Mouse (Mus musculus) C2C12 (cell line): ENCODE data around the gene Auts2. TPM values are rescaled to one million over a fixed set of nuclear protein-coding genes. Genes with fewer than 3 reads are reported as not detected.

ENCODE experiments used
- H3K27me3 ChIP-seq: one replicate; pipeline ENCODE4 v1.6.1; 2011; ENCODE audit not compliant: control insufficient read depth, insufficient read depth, insufficient read length
- H3K36me3 ChIP-seq: one replicate; pipeline ENCODE4 v1.6.1; 2011; ENCODE audit not compliant: control insufficient read depth, insufficient read depth
- H3K4me3 ChIP-seq: one replicate; pipeline ENCODE4 v1.5.1; 2011; ENCODE audit warnings: mild to moderate bottlenecking, control low read depth; ENCODE audit not compliant: poor library complexity, insufficient read depth, severe bottlenecking
- H3K79me2 ChIP-seq: one replicate; pipeline ENCODE4 v1.6.1; 2011; ENCODE audit not compliant: control insufficient read depth, insufficient read depth
- H3K79me3 ChIP-seq: one replicate; pipeline ENCODE4 v1.6.1; 2011; ENCODE audit warnings: low read depth, control low read depth
- H3ac ChIP-seq: one replicate; pipeline ENCODE3; 2011; ENCODE audit warnings: low read depth; ENCODE audit not compliant: control insufficient read depth, insufficient read length
- CEBPB ChIP-seq: IDR thresholded peaks from one replicate; pipeline ENCODE4 v1.6.1; 2011; ENCODE audit warnings: low read depth, mild to moderate bottlenecking, control low read depth, moderate library complexity
- CTCF ChIP-seq: IDR thresholded peaks from one replicate; pipeline ENCODE4 v1.5.1; 2011; ENCODE audit not compliant: control insufficient read depth, insufficient read depth, insufficient read length
- FOSL1 ChIP-seq: IDR thresholded peaks from one replicate; pipeline ENCODE4 v1.8.0; 2011; ENCODE audit warnings: mild to moderate bottlenecking, low read length; ENCODE audit not compliant: poor library complexity, insufficient read depth, severe bottlenecking
- MAX ChIP-seq: IDR thresholded peaks from one replicate; pipeline ENCODE4 v1.6.1; 2011; ENCODE audit warnings: mild to moderate bottlenecking, control low read depth
- MYOD1 ChIP-seq: IDR thresholded peaks from one replicate; pipeline ENCODE4 v1.6.1; 2011; ENCODE audit warnings: low read depth; ENCODE audit not compliant: control insufficient read depth, insufficient read length
- MYOG ChIP-seq: IDR thresholded peaks from one replicate; pipeline ENCODE4 v1.6.1; 2011; ENCODE audit not compliant: control insufficient read depth, insufficient read length; ENCODE audit errors: extremely low read depth
- USF1 ChIP-seq: IDR thresholded peaks from one replicate; pipeline ENCODE4 v1.6.1; 2011; ENCODE audit warnings: low read depth, mild to moderate bottlenecking, control low read depth, moderate library complexity
- polyA plus RNA-seq: library from polyadenylated mRNA; unstranded; fragments of >200 nt; fragmentation: generic; extraction: Trizol; gene quantifications from one replicate; pipeline ENCODE4 v1.2.1, GENCODE M21; 2012; ENCODE audit warnings: missing spikeins

The Auts2 gene
- polyA plus RNA-seq, 1 experiment = 8.4 TPM

DNA sequence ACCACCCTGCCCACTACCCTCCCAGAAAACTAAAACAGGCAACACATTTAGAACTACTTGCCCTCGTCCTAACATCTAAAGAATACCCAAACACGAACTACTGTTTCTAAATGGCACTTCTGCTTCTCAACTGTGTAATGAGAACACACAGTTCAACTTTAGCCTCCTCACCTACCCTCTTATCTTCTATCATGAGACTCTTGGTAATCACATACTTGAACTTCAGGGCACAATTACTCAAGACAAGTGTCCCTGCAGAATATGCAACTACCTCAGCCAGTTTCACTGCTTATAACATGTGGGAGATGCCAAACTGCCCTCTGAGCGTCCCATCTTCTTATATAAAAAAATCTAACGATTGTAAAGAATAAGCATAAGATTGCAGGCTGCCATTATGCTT lies 5.7 kb downstream of the Auts2 start:
- H3K4me3 ChIP-seq = no peak overlapping the region
- TF ChIP-seq CEBPB (no peak), USF1 (no peak), MYOG (no peak), MYOD1 (no peak)
- H3K36me3 ChIP-seq = no peaks in the 10 kb centered on the region
- H3K79me2 ChIP-seq = no peaks in the 10 kb centered on the region
- no peaks in the 10 kb centered on the region for H3K27me3 ChIP-seq
- H3K79me3 ChIP-seq = no peaks in the 10 kb centered on the region
- H3ac ChIP-seq = no peak overlapping the region

DNA sequence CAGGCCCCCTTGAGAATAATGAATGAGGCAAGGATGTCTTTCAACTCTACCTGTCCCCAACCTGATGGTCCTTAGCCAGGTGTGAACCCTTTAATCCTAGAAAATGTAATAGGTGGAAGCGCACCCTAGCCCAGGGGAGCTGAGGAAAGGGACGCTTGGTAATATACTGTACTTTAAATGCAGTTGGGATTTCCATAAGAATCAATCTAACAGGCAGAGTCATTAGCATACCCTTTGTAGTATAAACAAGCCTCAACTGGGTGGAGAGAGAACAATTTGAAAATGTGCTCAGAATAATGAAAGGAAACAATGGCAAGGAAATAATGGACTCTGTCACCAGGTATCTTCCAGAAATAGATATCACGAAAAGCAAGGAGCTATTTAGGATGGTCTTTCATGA lies 16.7 kb downstream of the Auts2 start:
- TF ChIP-seq CEBPB = no peak
- no peak for TF ChIP-seq MYOG
- TF ChIP-seq CTCF = no peak
- Histone ChIP-seq H3K4me3 (no peak overlapping the region), H3K27me3 (no peaks in the 10 kb centered on the region), H3ac (no peak overlapping the region), H3K79me2 (no peaks in the 10 kb centered on the region), H3K36me3 (no peaks in the 10 kb centered on the region), H3K79me3 (no peaks in the 10 kb centered on the region)

DNA sequence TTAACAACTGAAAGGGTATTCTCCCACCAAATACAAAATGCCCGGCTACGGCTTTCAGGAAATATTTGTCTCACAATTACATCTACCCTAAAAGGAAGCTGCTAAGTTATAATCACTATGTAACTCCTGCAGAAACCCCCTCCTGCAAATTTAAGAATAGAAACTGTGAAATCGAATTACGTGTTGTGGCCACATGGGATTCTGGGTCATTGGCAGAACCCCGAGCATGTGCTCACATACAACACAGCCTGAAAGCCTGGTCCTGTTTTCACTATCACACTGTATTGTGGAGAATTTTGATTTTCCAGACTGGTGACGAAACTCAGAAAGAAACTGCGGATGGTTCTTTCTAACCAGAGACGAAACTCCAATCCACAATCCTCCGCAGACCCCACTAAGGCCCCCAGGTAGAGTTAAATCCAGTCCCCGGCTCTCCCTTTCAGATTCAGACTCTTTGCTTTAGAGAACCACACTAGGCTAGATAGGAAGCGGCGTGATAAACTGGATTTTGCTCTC lies 21.7 kb downstream of the Auts2 start:
- TF ChIP-seq CEBPB = no peak
- TF ChIP-seq FOSL1 = no peak
- no peak for TF ChIP-seq MAX
- no peak for TF ChIP-seq CTCF
- no peak for TF ChIP-seq USF1
- H3K36me3 ChIP-seq = no peaks in the 10 kb centered on the region
- no peaks in the 10 kb centered on the region for H3K79me2 ChIP-seq
- no peaks in the 10 kb centered on the region for H3K79me3 ChIP-seq
- H3K27me3 ChIP-seq = no peaks in the 10 kb centered on the region
- no peak overlapping the region for H3K4me3 ChIP-seq
- H3ac ChIP-seq = no peak overlapping the region

GRCm38 (mm10) chr5:132517879-132518278 lies 25.3 kb downstream of the Auts2 start:
- no peak for TF ChIP-seq USF1
- no peak for TF ChIP-seq FOSL1
- no peaks in the 10 kb centered on the region for H3K79me2 ChIP-seq
- no peaks in the 10 kb centered on the region for H3K79me3 ChIP-seq
- H3ac ChIP-seq = no peak overlapping the region
- H3K4me3 ChIP-seq = no peak overlapping the region
- H3K36me3 ChIP-seq = no peaks in the 10 kb centered on the region
- no peaks in the 10 kb centered on the region for H3K27me3 ChIP-seq

DNA sequence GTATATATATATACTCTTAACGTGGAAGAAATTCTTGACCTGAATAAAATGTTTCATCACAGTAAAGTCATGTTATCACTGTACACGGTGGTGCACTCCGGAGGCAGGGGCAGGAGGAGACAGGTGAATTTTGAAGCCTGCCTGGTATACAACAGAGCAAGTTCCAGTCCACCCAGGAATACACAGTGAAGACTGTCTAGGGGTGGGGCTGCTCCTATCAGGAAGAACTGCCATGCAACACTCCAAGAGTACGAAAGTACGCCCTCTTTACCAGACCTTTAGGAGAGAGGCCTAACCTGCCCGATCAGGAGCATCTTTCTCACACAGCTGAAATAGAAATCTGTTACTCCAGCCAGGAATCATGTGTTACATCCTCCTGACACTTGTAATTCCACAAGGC lies 28.6 kb downstream of the Auts2 start:
- Histone ChIP-seq H3K79me3 (no peaks in the 10 kb centered on the region), H3K4me3 (no peak overlapping the region), H3K36me3 (no peaks in the 10 kb centered on the region), H3ac (no peak overlapping the region), H3K27me3 (no peaks in the 10 kb centered on the region), H3K79me2 (no peaks in the 10 kb centered on the region)
- TF ChIP-seq CEBPB (no peak), USF1 (no peak), MAX (no peak)

DNA sequence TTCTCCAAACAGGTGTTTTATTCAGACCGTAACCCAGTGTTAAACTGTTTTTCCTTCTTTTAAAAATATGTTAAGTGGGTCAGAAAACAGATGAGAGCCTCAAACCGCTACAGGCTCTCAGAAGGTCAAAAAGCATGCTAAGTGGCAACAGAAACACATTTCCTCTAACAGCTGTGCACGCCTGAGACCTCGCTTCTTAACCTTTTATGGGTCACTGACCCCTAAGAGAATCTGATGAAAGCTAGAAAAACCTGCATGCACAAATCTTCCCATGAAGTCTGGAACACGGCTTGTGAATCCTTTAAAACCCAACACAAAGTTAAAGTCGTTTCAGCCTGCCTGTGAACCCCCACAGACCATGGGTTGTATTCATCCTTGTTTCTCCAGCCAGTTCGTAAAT lies 29.9 kb downstream of the Auts2 start:
- no peak for TF ChIP-seq MYOD1
- no peaks in the 10 kb centered on the region for H3K27me3 ChIP-seq
- H3ac ChIP-seq = no peak overlapping the region
- H3K79me3 ChIP-seq = no peaks in the 10 kb centered on the region
- no peaks in the 10 kb centered on the region for H3K36me3 ChIP-seq
- H3K4me3 ChIP-seq = no peak overlapping the region
- no peaks in the 10 kb centered on the region for H3K79me2 ChIP-seq

DNA sequence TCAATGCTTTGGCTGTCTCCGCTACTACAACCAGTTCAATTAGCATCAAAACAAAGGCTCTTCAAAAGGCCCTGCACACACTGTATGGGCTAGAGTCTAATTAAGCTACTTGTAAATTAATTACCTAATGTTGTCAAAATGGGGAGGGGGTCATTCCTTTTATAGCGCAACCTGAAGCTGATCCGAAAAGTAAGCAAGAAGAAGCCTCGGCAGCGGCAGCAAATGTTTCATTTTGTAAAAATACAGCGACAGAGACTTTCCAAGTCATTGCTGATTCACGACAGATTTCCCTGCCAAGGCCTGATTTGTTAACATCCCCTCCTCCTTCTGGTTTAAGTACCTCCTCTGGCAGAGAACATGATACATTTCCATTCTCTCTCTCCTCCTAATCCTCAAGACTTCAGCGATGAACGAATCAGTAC lies 33.7 kb downstream of the Auts2 start:
- Histone ChIP-seq H3K27me3 (no peaks in the 10 kb centered on the region), H3K4me3 (no peak overlapping the region), H3K36me3 (no peaks in the 10 kb centered on the region), H3K79me3 (no peaks in the 10 kb centered on the region), H3K79me2 (no peaks in the 10 kb centered on the region), H3ac (no peak overlapping the region)
- TF ChIP-seq MYOD1 (no peak), USF1 (no peak)
